Mouse (Mus musculus) adrenal gland, adult 18-20 months (tissue): ENCODE data around the gene Spc24. TPM values are rescaled to one million over a fixed set of nuclear protein-coding genes. Genes with fewer than 3 reads are reported as not detected.

Experiments used
- DNase-seq, 2 experiments: peaks; one replicate each; pipeline ENCODE4 v3.0.0; 2021 to 2022; ENCODE audit warnings: low spot score in 2 of 2
- total RNA-seq, 2 experiments: library from RNA; stranded (reverse); gene quantifications; 1 replicate in 1 of 2; 2 replicates in 1 of 2; pipeline ENCODE4 v1.2.3; 2021

The Spc24 gene
- total RNA-seq, 2 experiments from 2014 or later: 0.56 to 1.1 TPM

DNA sequence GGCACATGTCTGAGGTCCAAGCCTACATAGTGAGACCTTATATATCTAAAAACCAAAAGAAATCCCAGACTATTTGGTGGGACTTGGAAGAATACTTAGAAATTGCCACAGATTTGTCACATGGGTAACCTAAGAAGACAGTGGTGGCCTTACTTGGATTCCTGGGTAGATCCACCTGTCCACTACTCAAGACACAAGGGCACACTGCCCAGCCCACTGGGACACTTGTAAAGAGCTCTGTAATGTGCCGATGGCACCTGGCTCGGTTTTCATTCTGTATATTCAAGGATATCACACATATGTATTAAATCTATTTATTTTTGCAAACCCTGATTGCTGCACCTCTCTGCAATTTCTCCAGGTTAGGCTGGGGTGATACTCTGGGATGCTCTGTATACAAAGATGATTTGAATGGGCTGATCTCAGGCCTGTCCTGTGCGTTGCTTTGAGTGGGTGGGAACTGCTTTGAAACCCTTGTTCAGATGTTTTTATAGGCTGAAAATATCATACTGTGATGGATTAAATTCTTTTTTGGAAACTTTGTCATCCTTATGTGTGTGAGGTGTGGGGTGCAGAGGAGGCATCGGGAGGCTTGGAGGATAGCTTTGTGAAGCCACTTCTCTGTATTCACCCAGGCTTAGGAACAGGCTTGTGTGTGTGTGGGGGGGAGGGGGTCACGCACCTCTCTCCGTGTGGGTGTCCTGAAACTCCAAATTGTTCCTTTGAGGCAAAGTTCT is 10.6 kb downstream of the Spc24 start:
- no peak for DNase-seq

DNA sequence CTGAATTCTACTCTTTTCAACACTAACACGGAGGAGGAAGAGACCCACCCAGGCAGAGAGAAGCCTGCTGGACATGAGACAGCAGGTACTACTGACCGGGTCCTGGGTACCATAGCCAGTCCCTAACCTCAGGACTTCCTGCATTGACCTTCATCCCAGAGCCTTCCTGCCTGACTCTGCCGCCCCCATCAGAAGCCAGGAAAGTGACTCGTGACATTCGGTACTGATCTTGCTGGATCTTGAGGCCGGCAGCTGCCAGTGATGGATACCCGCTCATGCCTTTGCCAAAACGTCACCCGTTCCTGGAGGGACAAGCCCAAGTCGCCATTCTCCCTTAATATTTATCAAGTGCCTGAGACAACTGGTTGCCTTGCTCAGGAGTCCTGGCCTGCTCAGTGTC is 11.6 kb downstream of the Spc24 start:
- no peak for DNase-seq

DNA sequence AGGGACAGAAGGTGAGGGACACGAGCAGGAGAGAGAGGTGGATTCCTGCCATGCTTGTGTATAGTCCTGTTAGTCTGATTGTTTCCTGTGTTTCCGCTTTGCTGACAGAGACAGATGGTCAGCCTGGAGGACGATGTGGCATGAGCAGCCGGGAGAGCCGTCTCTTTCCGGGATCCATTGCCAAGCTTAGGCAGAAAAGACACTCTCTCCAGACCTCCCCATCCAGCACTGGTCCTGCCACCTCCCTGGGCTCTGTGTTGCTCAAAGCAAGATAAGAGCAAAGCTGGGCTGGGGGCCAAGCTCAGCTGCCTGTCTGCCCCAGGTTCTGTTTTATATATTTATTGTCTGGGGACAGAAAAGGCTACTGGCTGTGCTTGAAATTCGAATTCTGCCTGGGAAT is 12.1 kb downstream of the Spc24 start:
- no peak for DNase-seq

DNA sequence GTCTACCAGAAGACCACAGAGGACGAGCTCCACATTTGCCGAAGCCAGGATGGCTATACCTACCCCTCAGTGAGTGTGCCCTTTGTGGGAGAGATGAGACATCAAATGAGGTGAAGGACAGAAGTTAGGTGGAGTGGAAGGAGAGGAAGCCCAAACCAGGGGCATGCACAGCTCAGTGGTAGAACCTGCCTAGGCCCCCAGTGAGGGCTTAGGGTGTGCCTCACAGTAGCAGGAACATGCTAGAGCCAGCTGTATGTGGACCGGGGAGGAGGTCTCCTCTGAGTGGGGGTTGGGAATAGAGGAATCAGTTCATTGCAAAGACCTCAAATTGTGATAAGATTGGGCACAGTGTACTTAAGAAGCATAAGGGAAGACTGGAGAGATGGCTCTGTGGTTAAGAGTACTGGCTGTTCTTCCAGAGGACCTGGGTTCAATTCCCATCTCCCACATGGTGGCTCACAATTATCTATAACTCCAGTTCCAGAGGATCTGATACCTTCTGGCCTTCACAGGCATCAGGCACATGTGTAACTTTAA is 12.8 kb downstream of the Spc24 start:
- DNase-seq: no peak

DNA sequence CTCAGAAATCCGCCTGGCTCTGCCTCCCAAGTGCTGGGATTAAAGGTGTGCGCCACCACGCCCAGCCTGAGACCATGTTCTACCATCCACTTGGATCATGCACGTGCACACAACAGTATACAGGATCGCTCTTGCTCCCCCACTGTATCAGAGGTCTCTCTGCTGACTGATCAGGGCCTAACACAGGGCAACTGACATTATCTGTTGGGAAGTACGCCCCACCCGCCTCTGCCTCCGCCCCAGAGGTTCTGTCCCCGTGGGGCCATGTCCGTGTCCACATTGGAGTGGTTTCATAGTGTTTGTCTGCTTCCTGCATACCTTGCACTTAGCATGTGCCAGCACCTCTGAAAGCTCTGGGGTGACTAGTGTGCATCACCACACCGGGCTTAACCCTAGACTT is 18.6 kb downstream of the Spc24 start:
- DNase-seq: no peak

DNA sequence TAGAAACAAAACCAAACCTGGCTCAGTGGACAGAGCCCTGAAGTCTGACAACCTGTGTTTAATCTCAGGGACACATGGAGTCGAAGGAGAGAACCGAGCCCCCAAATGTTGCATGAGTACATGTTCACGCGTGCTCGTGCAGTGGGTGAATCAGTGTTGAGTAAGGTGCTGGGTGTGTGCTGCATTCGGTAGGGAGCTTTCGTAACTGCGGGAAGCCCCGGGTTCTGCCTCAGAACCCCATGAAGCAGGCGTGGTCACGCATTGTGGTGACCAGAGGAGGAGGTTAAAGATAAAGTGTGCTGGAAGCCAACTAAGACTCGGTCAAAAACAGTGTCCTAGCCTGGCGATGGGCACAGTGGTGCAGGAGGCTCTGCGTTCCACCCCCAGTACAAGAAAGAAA is 19.7 kb downstream of the Spc24 start:
- DNase-seq: no peak

DNA sequence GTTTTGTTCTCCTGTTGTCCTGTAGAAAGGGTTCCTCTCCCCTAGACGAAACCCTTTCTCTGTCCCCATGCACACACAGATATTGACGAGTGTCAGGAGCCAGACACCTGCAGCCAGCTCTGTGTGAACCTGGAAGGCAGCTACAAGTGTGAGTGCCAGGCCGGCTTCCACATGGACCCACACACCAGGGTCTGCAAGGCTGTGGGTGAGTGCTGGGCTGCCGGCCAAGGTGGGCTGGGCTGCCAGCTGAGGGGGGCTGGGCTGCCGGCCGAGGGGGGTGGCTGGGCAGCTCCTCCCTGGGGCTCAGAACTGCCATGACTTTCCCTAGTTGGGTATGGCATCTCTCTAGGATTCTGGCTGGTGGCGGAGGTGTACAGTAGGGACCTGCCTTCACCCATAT is 21.3 kb downstream of the Spc24 start:
- no peak for DNase-seq

DNA sequence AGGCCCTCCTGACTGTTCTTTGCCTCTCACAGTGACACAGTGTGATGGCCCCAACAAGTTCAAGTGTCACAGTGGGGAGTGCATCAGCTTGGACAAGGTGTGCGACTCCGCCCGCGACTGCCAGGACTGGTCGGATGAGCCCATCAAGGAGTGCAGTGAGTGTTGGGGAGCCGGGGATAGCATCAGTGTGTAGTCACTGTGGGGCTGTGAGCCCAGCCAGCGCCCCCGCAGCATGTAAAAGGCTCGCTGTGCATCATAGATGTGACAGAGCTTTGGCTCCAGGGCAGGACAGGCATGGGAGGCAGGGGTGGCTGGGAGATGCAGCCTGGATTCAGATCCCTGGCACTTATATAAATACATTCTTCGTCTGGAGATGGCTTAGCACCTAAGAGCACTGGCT is 22.9 kb downstream of the Spc24 start:
- DNase-seq: no peak

DNA sequence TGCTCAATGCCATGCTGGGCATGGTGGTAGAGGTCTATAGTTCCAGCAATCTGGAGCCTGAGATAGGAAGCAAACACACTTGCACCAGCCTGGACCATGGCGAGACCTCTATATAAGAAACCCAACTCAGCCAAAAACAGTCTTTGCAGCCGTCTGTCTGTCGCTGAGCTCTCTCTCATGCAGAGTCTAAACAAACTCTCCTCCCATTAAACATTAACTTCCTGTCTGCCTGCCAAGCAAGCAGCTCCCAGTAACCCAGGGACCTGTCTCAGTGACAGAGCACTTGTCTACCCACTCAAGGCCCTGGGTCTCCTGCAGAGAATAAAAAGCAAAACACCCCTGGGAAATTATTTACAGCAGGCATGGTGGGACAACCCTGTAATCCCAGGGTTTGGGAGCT is 23.5 kb downstream of the Spc24 start:
- no peak for DNase-seq

DNA sequence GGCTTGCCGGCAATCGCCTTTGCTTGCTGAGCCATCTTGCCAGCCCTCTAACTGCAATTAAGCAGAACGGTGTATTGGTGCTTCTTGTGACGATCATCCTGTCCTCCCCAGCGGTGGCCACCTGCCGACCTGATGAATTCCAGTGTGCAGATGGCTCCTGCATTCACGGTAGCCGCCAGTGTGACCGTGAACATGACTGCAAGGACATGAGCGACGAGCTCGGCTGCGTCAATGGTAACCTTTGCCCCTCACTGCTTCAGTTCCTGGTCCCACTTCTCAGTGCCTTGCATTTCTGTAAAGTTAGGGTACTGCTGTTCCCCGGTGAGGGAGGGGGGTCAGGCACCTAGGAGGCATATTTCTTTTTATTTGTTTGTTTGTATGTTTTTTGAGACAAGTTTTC is 25.0 kb downstream of the Spc24 start:
- DNase-seq: no peak

DNA sequence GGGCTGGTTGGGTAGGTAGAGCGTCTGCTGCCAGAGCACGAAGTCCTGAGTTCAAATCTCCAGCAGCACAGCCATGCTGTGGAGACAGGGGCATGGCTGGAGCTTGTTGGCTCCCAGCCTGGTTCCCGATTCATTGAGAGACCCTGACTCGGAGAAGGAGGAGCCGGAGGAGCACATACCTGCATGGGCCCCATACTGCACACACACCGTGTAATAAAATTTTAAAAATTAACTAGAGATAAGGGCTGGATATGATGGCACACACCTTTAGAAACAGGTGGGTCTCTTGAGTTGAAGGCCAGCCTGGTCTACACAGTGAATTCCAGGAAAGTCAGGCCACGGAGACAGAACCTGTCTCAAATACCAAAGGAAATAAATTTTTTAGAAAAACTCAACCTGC is 26.1 kb downstream of the Spc24 start:
- DNase-seq: no peak

DNA sequence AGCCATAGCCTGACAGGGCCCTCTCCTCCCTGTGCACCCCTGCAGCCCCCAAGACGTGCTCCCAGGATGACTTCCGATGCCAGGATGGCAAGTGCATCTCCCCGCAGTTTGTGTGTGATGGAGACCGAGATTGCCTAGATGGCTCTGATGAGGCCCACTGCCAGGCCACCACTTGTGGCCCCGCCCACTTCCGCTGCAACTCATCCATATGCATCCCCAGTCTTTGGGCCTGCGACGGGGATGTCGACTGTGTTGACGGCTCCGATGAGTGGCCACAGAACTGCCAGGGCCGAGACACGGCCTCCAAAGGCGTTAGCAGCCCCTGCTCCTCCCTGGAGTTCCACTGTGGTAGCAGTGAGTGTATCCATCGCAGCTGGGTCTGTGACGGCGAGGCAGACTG is 26.7 kb downstream of the Spc24 start:
- no peak for DNase-seq

DNA sequence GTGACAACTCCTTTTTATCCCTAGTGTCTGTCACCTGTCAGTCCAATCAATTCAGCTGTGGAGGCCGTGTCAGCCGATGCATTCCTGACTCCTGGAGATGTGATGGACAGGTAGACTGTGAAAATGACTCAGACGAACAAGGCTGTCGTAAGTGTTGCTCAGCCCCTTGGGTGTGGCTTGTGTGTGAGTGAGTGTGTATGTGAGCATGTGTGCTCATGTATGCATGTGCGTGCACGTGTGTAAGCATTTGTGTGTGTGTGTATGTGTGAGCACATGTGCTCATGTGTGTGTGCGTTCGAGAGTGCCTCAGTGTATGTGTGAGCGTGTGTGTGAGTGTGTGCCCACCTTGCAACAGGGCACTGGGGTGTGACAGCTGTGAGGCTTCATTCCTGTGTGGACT is 27.8 kb downstream of the Spc24 start:
- no peak for DNase-seq

DNA sequence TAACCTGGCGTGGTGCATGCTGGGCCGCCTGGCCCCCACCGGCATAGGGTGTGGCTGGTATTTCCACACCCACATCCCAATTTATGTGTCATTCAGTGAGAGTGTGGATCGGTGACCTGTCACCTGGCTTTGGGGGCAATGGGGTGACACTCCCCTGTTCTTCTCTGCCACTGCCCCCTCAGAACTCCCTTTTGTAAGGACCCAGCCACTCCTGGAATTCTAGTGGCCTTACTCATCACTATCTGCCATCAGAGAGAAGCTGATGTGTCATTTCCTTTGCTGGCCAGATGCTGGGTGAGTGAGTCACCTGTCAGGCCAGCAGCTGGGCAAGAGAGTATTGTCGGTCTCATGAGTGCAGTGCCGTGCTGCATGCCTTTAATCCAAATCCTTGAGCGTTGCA is 30.8 kb downstream of the Spc24 start:
- DNase-seq: no peak

DNA sequence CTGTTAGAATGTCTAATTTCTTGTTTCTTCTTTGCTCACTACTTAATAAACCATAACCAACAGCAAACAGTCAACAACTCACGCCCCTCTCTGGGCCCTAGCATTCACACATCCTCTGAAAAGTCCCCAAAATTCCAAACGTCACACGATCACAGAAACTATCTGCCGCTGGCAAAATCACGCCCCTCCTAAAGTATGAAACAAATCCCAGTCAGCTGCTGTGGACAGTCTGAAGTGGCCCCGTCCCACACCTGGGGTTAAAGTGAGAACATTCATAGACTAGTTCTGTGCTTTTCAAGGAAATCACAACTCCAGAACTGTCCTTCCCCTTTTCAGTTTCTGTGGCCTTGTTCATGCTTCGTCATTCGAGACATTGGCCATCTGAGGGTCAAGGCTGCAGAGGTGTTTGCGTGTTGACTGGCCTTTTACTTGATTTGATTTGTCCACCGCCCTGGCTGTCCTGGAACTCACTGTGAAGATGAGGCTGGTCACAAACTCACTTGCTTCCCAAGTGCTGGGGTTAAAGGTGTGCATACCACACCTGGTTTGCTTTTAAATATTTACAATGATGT is 31.8 kb downstream of the Spc24 start:
- DNase-seq: peak in 1 of 2 experiments; percentile 49

DNA sequence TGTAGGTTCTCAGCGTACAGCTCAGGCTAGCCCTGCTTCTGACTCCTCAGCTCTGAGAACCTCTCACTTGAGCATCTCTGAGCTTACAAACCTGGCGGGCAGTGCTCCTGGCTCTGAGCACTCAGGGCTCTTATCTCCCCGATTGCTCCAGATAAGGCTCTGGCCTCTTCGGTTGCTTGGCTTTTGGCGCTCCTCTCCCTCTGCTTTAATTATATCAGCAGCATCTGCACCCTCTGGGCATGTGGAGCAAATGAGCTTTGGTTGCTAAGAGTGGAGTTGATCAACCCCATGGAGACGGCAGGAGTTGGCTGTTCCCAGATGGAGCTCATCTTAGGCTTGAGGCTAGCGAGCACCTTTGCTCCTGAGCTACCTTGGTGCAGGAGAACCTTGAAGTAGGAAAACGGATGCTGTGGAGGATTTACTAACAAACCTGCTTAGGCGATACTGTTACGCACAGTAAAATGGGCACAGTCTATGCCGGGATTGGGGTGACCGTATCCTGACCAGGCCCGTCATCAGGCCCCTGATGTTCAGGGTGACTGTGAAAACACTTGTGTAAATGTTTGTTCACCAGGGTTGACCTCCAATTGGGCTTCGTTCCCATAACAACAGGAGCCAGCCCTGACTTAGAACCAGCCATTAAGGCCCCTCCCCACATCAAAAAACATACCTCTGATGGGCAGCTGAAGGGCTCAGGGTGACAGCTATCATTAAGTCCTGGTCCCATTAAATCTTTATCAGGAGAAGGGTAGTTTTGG is 33.7 kb downstream of the Spc24 start:
- DNase-seq: no peak

DNA sequence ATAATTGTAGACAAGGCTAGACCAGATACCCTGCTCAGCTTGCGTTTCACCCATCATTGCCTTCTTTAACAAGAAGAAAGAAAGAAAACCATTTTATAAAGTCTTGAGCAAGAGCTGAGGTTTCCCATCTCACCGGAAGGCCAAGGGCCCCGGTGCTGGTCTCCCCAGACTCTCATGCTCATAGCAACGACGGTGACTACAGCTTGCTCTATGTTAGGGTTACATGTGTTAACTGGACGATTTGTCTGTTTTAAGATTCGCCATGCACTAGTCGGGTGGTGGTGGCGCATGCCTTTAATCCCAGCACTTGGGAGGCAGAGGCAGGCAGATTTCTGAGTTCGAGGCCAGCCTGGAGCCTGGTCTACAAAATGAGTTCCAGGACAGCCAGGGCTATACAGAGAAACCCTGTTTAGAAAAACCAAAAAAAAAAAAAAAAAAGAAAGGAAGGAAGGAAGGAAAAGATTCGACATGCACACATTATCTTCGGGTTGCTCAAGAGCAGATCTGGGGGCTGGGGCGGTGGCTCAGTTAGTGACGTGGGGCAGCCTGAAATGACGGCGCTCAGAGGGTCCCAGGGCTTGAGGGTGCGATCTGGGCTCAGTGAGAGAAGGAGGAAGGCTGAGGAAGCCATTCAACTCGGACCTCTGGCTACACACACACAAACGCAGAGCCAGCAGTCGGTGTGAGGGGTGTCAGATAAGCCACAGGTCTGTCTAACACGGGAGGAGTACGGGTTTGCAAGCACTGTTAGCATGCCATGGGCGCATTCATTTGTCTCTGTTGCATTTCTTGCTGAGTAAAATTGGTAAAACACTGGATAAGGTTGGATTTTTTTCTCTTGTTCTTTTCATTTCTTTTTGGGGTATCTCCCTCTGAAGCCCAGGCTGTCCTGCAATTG is 34.6 kb downstream of the Spc24 start:
- DNase-seq: no peak

DNA sequence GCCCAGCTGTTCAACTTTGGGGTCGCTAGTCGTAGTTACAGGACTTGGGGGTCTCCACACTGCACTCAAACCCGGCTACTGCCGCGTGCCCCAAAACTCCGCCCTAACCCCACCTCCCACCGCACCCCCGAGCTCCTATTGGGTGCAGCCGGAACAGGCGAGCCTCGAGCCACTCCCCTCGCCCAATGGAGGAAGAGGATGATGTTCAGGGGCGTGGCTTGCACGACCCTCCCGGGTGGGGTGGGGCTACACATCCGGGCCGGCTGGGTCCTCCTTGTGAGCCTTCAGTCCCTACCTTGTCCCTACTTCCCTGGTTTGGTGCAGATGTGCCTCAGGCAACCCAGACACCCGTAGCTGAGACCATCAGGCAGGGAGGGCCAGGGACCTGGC is 36.0 kb downstream of the Spc24 start:
- peak; percentile 87 to 88 for DNase-seq

DNA sequence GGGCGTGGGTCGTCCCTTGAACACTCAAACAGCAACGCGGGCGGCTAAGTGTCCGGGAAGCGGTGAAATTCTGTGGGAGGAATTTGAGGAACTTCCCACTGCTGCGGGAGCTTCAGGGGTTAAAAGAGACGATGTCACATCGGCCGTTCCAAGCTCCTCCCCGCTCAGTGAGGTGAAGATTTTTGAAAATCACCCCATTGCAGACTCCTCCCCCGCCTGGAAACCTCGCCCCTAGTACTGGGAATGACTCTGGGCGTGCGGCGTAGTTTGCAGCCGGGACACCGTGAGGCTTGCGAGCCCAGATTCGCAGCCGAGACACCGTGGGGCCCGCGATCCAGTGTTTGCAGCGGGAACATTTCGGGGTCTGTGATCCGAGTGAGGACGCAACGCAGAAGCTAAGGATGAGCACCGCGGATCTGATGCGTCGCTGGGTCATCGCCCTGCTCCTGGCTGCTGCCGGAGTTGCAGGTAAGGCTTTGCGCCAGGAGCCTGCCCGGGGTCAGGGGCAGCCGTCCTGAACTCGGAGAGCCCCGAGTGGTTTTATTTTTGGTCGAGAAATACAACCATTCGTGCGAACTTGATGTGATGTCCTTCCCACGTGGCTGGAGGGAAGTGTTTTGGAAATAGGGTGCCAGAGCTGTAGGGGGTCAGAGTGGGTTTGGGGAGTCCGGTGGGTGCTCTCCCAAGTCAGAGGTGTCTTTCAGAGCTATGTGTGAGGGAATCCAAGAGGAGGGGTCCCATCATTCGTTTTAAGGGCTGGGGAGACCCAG is 36.5 kb downstream of the Spc24 start, which contains the start of gene Ldlr:
Gene Ldlr (plus strand): TSS at position 107 of the 770 bp plus-strand sequence.
- DNase-seq: peak; percentile 82 to 87

DNA sequence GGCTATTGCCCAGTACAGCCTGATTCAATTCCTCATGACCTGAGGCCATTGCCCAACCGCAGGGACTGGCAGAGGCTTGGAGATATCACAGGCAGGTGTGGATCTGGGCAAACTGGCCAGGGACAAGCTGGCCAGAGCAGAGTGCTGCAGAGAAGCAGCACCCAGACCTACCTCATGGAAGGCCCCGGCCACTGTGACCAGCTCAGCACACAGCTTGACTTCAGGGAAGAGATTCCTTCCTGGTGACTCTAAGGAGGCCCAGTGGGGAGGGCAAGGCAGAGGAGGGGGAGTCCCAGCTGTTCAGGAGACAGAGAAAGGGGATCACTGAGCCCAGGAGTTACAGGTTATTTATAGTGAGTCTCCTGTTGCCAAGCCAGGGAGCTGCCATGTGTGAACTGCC is 39.1 kb downstream of the Spc24 start:
- DNase-seq: no peak
